Mouse (Mus musculus) cerebellum, adult 2 months (tissue): ENCODE data around the gene Cfl1.

Source experiments
- CTCF ChIP-seq: fragments of 200-500 bp; IDR thresholded peaks from 2 replicates; pipeline ENCODE4 v1.5.1; 2011; ENCODE audit warnings: low read depth, mild to moderate bottlenecking, control low read depth, low read length, moderate library complexity, borderline replicate concordance; ENCODE audit not compliant: insufficient read depth
- POLR2A ChIP-seq: fragments of 200-500 bp; IDR thresholded peaks from 2 replicates; pipeline ENCODE4 v1.6.1; 2011; ENCODE audit warnings: low read length, control low read depth, borderline replicate concordance; ENCODE audit not compliant: insufficient read depth

- TF ChIP-seq CTCF (no peak), POLR2A (no peak)
Measured at GRCm38 (mm10) chr19:5447515-5448353, 42.5 kb upstream of the Cfl1 start, which contains the start of gene Fosl1.
